Mouse (Mus musculus): Measurements from ENCODE around the gene Armc10.
"Not testable (repeated sequence)": the region's sequence is repeated elsewhere in the genome, so short reads cannot be mapped to it uniquely, and the experiment has no call there.

The Armc10 gene

GRCm38 (mm10) chr5:21702873-21703475, 57.4 kb downstream of the Armc10 start:
- no peak for DNase-seq (ENCODE audit: low spot score in 2 of 2)

- no peak for DNase-seq (ENCODE audit: low spot score in 2 of 2)
Observed at GRCm38 (mm10) chr5:21703708-21704107, 58.1 kb downstream of the Armc10 start.

GRCm38 (mm10) chr5:21706546-21706945, 60.9 kb downstream of the Armc10 start:
- no peak for DNase-seq (ENCODE audit: low spot score in 2 of 2)

- not testable (repeated sequence) for DNase-seq (ENCODE audit: low spot score in 2 of 2)
Observed at GRCm38 (mm10) chr5:21708011-21708410, 62.4 kb downstream of the Armc10 start.
